Mouse (Mus musculus) spleen, postnatal 10 days (tissue): Measurements from ENCODE around the gene F830045P16Rik.
"Not testable (repeated sequence)": the region's sequence is repeated elsewhere in the genome, so short reads cannot be mapped to it uniquely, and the experiment has no call there.

Experiments
- DNase-seq, 2 experiments: peaks; one replicate each; pipeline ENCODE4 v3.0.0; 2021 to 2022; ENCODE audit warnings: low spot score in 2 of 2

Gene F830045P16Rik

GRCm38 (mm10) chr2:129489496-129490285, 46.7 kb downstream of the F830045P16Rik start:
- DNase-seq = peak in 1 of 2 experiments; percentile 21

DNA sequence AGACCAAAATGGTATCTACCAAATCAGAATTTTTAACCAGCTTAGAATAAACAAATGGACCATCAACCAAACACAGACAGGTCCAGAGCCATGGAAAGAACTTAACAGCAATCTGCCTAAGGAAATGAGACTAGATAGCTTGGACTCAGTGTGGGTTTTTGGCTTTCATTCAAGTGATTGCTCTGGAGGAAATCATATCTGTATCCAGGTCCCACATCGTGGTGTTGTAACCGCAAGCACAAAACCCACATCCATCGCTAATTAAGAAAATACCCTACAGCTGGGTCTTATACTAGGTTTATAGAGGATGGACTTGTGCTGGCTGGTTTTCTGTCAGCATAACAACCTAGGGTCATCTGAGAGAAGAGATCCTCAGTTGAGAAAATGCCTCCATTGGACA, 53.3 kb downstream of the F830045P16Rik start:
- no peak for DNase-seq

GRCm38 (mm10) chr2:129471905-129472304, 64.5 kb downstream of the F830045P16Rik start:
- no peak for DNase-seq

DNA sequence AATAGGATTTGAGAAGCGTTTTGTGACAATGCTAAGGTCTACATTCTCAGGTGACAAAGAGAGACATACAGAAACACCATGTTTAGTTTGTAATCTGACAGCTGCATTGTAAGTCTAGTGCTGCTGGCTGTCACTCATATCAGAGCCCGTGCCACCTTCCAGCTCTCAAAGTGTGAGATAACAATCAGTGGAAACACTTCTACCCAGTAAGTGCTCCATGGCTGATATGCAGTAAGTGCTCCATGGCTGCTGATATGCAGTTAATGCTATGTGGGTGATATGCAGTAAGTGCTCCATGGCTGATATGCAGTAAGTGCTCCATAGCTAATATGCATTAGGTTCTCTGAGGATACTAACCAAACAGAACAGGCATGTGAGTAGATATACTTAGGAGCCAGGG, 65.6 kb downstream of the F830045P16Rik start:
- no peak for DNase-seq

DNA sequence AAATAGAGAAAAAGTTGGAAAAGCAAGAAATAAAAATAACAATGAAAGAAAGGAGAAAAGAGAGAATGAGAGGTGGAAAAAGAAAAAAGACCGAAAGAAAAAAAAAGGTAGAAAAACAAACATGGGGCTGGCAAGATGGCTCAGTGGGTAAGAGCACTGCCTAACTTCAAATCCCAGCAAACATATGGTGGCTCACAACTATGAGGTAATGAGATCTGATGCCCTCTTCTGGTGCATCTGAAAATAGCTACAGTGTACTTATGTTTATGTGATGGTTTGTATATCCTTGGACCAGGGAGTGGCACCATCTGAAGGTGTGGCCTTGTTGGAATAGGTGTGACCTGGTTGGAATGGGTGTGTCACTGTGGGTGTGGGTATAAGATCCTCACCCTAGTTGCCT, 97.6 kb downstream of the F830045P16Rik start:
- not testable (repeated sequence) for DNase-seq

DNA sequence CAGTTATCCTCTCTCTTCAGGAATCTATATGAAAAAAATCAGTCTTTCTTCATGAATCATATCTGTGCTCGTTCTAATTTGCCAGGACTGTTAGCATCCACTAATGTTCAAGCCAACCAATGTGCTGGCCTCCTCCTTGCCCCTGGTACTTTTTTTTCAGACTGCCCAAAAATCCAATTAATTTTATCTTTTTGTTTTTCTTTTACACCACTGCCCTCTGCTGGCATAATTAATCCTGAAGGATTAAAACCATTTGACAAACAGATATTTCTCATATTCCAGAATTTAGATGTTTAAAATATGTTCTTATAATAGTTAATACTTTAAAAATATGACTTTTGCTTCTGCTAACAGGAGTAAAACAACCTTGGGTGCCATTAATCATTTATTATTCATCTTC, 101.2 kb downstream of the F830045P16Rik start:
- DNase-seq = no peak

- DNase-seq = no peak
Measured at GRCm38 (mm10) chr2:129423741-129424140, 112.7 kb downstream of the F830045P16Rik start.

DNA sequence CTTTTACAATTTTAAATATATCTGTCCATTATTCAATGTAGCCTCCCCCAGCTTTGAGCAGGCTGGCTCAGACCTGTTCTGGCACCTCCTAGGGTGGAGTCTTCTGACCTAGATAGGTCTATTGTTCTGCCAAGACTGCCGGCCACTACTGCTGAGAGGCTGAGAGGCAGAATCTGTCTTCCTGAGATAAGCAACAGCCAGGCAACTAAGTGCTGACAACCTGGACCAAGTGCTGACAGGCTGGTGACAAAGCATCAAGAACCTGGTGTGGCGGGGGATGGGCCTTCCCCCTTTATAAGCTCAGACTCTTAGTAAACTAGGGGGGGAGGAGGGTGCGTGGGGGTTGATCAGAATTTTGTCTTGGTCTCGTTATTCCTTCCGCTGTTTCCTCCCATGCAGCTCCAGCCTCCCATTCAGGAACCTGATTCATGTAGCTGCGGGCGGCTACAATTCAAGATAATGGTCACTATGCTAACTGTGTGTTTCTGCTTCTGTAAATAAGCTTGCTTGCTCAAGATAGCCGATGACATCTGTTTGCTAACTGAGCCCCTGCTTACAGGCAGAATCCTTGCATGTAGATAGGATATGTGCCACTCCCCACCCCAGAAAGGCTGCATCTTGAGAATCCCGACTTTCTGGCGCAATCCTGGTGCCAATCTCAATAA, 115.4 kb downstream of the F830045P16Rik start:
- DNase-seq = no peak

GRCm38 (mm10) chr2:129419361-129419880, 117.0 kb downstream of the F830045P16Rik start:
- DNase-seq = no peak

- no peak for DNase-seq
Measured at GRCm38 (mm10) chr2:129414593-129414992, 121.8 kb downstream of the F830045P16Rik start.

- no peak for DNase-seq
Measured at GRCm38 (mm10) chr2:129413488-129413887, 122.9 kb downstream of the F830045P16Rik start.

GRCm38 (mm10) chr2:129411651-129412050, 124.8 kb downstream of the F830045P16Rik start:
- DNase-seq = no peak

DNA sequence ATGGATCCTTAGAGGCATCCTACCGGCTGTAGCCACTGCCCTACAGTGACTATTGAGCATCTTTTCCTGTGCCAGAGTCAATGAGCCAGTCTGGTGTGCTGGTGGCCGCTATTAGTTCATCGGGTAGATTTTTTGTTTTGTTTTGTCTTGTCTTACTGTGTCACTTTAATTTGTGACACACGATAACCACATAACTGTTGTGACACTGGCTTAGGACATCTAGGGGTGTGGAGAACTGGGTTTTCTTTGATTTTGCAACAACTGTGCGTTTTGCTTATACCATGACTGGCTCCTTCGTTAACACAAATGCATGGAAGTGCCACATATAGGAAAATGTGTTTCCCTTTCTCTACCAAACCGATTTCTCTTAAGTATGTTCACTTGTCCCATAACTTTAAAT, 126.1 kb downstream of the F830045P16Rik start:
- DNase-seq = no peak

GRCm38 (mm10) chr2:129408476-129408875, 127.9 kb downstream of the F830045P16Rik start:
- peak; percentile 25 to 72 for DNase-seq
